Mouse (Mus musculus) spleen, adult 2 months (tissue): Measurements from ENCODE around the gene Arhgap45. TPM values are rescaled to one million over a fixed set of nuclear protein-coding genes. Genes with fewer than 3 reads are reported as not detected.

Experiments used
- DNase-seq, 2 experiments: peaks; one replicate each; pipeline versions ENCODE4 v3.0.0 to v3.0.0-alpha.2; 2012 to 2021; ENCODE audit warnings: low spot score in 2 of 2, low read depth in 1 of 2
- H3K27ac ChIP-seq: fragments of 200-500 bp; 2 replicates; pipeline ENCODE4 v1.5.1; 2012; ENCODE audit warnings: low read length, inconsistent platforms; ENCODE audit not compliant: insufficient read depth
- H3K27me3 ChIP-seq: fragments of 200-500 bp; 2 replicates; pipeline ENCODE4 v1.6.1; 2012; ENCODE audit warnings: mild to moderate bottlenecking, moderate library complexity, low read length, inconsistent platforms; ENCODE audit not compliant: control insufficient read depth, insufficient read depth
- H3K36me3 ChIP-seq: fragments of 200-500 bp; 2 replicates; pipeline ENCODE4 v1.6.1; 2012; ENCODE audit warnings: mild to moderate bottlenecking, low read length, inconsistent platforms; ENCODE audit not compliant: control insufficient read depth, insufficient read depth
- H3K4me1 ChIP-seq: fragments of 200-500 bp; 2 replicates; pipeline ENCODE4 v1.6.1; 2011; ENCODE audit warnings: inconsistent platforms; ENCODE audit not compliant: control insufficient read depth, insufficient read depth, insufficient read length
- H3K4me3 ChIP-seq: fragments of 200-500 bp; 2 replicates; pipeline ENCODE4 v1.5.1; 2011; ENCODE audit warnings: mild to moderate bottlenecking, inconsistent platforms; ENCODE audit not compliant: insufficient read depth, insufficient read length; ENCODE audit errors: extremely low read depth
- CTCF ChIP-seq: fragments of 200-500 bp; IDR thresholded peaks from 2 replicates; pipeline ENCODE4 v1.5.1; 2011; ENCODE audit warnings: mild to moderate bottlenecking, inconsistent platforms; ENCODE audit not compliant: insufficient read depth, insufficient read length, insufficient replicate concordance; ENCODE audit errors: extremely low read depth
- POLR2A ChIP-seq: fragments of 200-500 bp; IDR thresholded peaks from 2 replicates; pipeline ENCODE4 v1.6.1; 2011; ENCODE audit warnings: low read depth, low read length, inconsistent platforms
- whole genome bisulfite sequencing: fragments of 180-500 bp; shearing (Covaris S2); methylation state at CpG from one replicate; pipeline ENCODE4 v1.1.7; 2018; 5-methylcytosine and 5-hydroxymethylcytosine counted together
- polyA plus RNA-seq: library from polyadenylated mRNA; depleted of rRNA; stranded (reverse); fragments of >200 nt; gene quantifications from 2 replicates; pipeline ENCODE4 v1.2.3, GENCODE M21; 2012; rRNA removed

The Arhgap45 gene
- polyA plus RNA-seq, 1 experiment: 492 TPM

GRCm38 (mm10) chr10:80080396-80081070 lies 64.1 kb downstream of the Arhgap45 start:
- 67% methylated on average over 16 of the region's 16 CpGs for whole genome bisulfite sequencing
- Histone ChIP-seq H3K27me3 (no peaks in the 10 kb centered on the region), H3K4me1 (peaks cover 7% of the 10 kb centered on the region), H3K27ac (no peak overlapping the region; the same call in 1 of the 2 replicates), H3K36me3 (peaks cover 40% of the 10 kb centered on the region), H3K4me3 (no peak overlapping the region)
- TF ChIP-seq POLR2A (no peak), CTCF (no peak)
- no peak for DNase-seq

Other genes starting within 250 kb of the Arhgap45 start
- gene Rnf126, start 249.7 kb upstream of the Arhgap45 start, polyA plus RNA-seq: 122 and 217 TPM in 2 replicates
- 5.8 and 10.9 TPM in 2 replicates for gene Fstl3, start 239.4 kb upstream of the Arhgap45 start, polyA plus RNA-seq
- 1.4 and 1.6 TPM in 2 replicates for gene Prss57, start 225.7 kb upstream of the Arhgap45 start, polyA plus RNA-seq
- gene Palm, start 223.1 kb upstream of the Arhgap45 start, polyA plus RNA-seq: 9.2 and 14.6 TPM in 2 replicates
- 0.07 and 0.18 TPM in 2 replicates for gene Misp, start 195.7 kb upstream of the Arhgap45 start, polyA plus RNA-seq
- gene Ptbp1, start 162.2 kb upstream of the Arhgap45 start, polyA plus RNA-seq: 251 and 315 TPM in 2 replicates
- gene Prtn3, start 142.2 kb upstream of the Arhgap45 start, polyA plus RNA-seq: 25.6 and 39.2 TPM in 2 replicates
- gene Plppr3, start 142.0 kb upstream of the Arhgap45 start, polyA plus RNA-seq: 3.6 and 4.0 TPM in 2 replicates
- gene Elane, start 130.4 kb upstream of the Arhgap45 start, polyA plus RNA-seq: 33.0 and 61.9 TPM in 2 replicates
- 71.5 and 138 TPM in 2 replicates for gene Cfd, start 125.8 kb upstream of the Arhgap45 start, polyA plus RNA-seq
- gene Med16, start 107.7 kb upstream of the Arhgap45 start, polyA plus RNA-seq: 46.4 and 73.7 TPM in 2 replicates
- gene Gm26602, start 105.8 kb upstream of the Arhgap45 start, polyA plus RNA-seq: not detected in 2 replicates
- gene Kiss1r, start 99.7 kb upstream of the Arhgap45 start, polyA plus RNA-seq: 5.3 and 6.3 TPM in 2 replicates
- gene R3hdm4, start 95.4 kb upstream of the Arhgap45 start, polyA plus RNA-seq: 117 and 150 TPM in 2 replicates
- gene Arid3a, start 89.6 kb upstream of the Arhgap45 start, polyA plus RNA-seq: 15.0 and 23.2 TPM in 2 replicates
- 41.2 and 51.6 TPM in 2 replicates for gene Wdr18, start 56.5 kb upstream of the Arhgap45 start, polyA plus RNA-seq
- 0.12 and 0.16 TPM in 2 replicates for gene Grin3b, start 45.9 kb upstream of the Arhgap45 start, polyA plus RNA-seq
- 266 and 371 TPM in 2 replicates for gene Tmem259, start 32.3 kb upstream of the Arhgap45 start, polyA plus RNA-seq
- gene Cnn2, start 28.1 kb upstream of the Arhgap45 start, polyA plus RNA-seq: 297 and 409 TPM in 2 replicates
- 50.4 and 64.5 TPM in 2 replicates for gene Abca7, start 20.2 kb upstream of the Arhgap45 start, polyA plus RNA-seq
- gene Polr2e, start 23.1 kb downstream of the Arhgap45 start, polyA plus RNA-seq: 139 and 182 TPM in 2 replicates
- 238 and 259 TPM in 2 replicates for gene Gpx4, start 30.5 kb downstream of the Arhgap45 start, polyA plus RNA-seq
- gene Sbno2, start 88.9 kb downstream of the Arhgap45 start, polyA plus RNA-seq: 95.0 and 122 TPM in 2 replicates
- 120 and 144 TPM in 2 replicates for gene Stk11, start 99.2 kb downstream of the Arhgap45 start, polyA plus RNA-seq
- 592 and 782 TPM in 2 replicates for gene Atp5d, start 122.0 kb downstream of the Arhgap45 start, polyA plus RNA-seq
- 11.9 and 13.4 TPM in 2 replicates for gene Cbarp, start 124.2 kb downstream of the Arhgap45 start, polyA plus RNA-seq
- gene Midn, start 131.6 kb downstream of the Arhgap45 start, polyA plus RNA-seq: 128 and 157 TPM in 2 replicates
- 144 and 151 TPM in 2 replicates for gene Cirbp, start 149.3 kb downstream of the Arhgap45 start, polyA plus RNA-seq
- gene 1600002K03Rik, start 156.3 kb downstream of the Arhgap45 start, polyA plus RNA-seq: 10.8 TPM in 2 replicates
- gene Efna2, start 162.8 kb downstream of the Arhgap45 start, polyA plus RNA-seq: 1.3 and 1.8 TPM in 2 replicates
- 35.1 and 42.8 TPM in 2 replicates for gene Mum1, start 209.8 kb downstream of the Arhgap45 start, polyA plus RNA-seq
- 314 and 402 TPM in 2 replicates for gene Ndufs7, start 232.5 kb downstream of the Arhgap45 start, polyA plus RNA-seq
- gene Gamt, start 244.4 kb downstream of the Arhgap45 start, polyA plus RNA-seq: 19.7 and 23.5 TPM in 2 replicates
- 66.8 and 74.5 TPM in 2 replicates for gene Dazap1, start 244.8 kb downstream of the Arhgap45 start, polyA plus RNA-seq